Mouse (Mus musculus) midbrain, embryonic 15.5 days (tissue): Measurements from ENCODE around the gene Gtf2a1l. TPM values are rescaled to one million over a fixed set of nuclear protein-coding genes. Genes with fewer than 3 reads are reported as not detected.
A peak's percentile ranks its signal among the peaks of the same experiment; 100 is the strongest.

ENCODE experiments used
- ATAC-seq: fragments of 200-750 bp; cut with Nextera tagmentation; replicated peaks from 2 replicates; pipeline ENCODE4 v1.8.0; 2017; ENCODE audit warnings: moderate TSS enrichment
- H3K27ac ChIP-seq: fragments of 300-500 bp; sonication (generic); 2 replicates; pipeline ENCODE4 v1.5.1; 2015; ENCODE audit warnings: mild to moderate bottlenecking, inconsistent platforms
- H3K27me3 ChIP-seq: fragments of 300-500 bp; sonication (generic); replicated peaks from 2 replicates; pipeline ENCODE4 v1.6.1; 2015; ENCODE audit warnings: inconsistent platforms
- H3K36me3 ChIP-seq: fragments of 300-500 bp; sonication (generic); replicated peaks from 2 replicates; pipeline ENCODE4 v1.6.1; 2015; ENCODE audit warnings: inconsistent platforms
- H3K4me1 ChIP-seq: fragments of 300-500 bp; sonication (generic); 2 replicates; pipeline ENCODE4 v1.6.1; 2015; ENCODE audit warnings: inconsistent platforms
- H3K4me2 ChIP-seq: fragments of 300-500 bp; sonication (generic); 2 replicates; pipeline ENCODE4 v1.6.1; 2015; ENCODE audit warnings: inconsistent platforms, mild to moderate bottlenecking, moderate library complexity
- H3K4me3 ChIP-seq: fragments of 300-500 bp; sonication (generic); 2 replicates; pipeline ENCODE4 v1.5.1; 2015; ENCODE audit warnings: mild to moderate bottlenecking, inconsistent platforms
- H3K9ac ChIP-seq: fragments of 300-500 bp; sonication (generic); 2 replicates; pipeline ENCODE4 v1.6.1; 2015; ENCODE audit warnings: mild to moderate bottlenecking, inconsistent platforms
- H3K9me3 ChIP-seq: fragments of 300-500 bp; sonication (generic); 2 replicates; pipeline ENCODE4 v1.6.1; 2016; ENCODE audit warnings: inconsistent platforms
- WGBS: fragments of 180-500 bp; shearing (Covaris S2); methylation state at CpG from one replicate; pipeline ENCODE4 v1.1.7; 2015; ENCODE audit warnings: mixed read lengths; 5-methylcytosine and 5-hydroxymethylcytosine counted together
- polyA plus RNA-seq: library from polyadenylated mRNA; unstranded; fragments of >200 nt; fragmentation: Nextera tagmentation; extraction: Ambion mirVana; gene quantifications from 2 replicates; pipeline ENCODE4 v1.2.1, GENCODE M21; 2015

The Gtf2a1l gene
- polyA plus RNA-seq, 1 experiment from 2014 or later: 0.10 TPM

DNA sequence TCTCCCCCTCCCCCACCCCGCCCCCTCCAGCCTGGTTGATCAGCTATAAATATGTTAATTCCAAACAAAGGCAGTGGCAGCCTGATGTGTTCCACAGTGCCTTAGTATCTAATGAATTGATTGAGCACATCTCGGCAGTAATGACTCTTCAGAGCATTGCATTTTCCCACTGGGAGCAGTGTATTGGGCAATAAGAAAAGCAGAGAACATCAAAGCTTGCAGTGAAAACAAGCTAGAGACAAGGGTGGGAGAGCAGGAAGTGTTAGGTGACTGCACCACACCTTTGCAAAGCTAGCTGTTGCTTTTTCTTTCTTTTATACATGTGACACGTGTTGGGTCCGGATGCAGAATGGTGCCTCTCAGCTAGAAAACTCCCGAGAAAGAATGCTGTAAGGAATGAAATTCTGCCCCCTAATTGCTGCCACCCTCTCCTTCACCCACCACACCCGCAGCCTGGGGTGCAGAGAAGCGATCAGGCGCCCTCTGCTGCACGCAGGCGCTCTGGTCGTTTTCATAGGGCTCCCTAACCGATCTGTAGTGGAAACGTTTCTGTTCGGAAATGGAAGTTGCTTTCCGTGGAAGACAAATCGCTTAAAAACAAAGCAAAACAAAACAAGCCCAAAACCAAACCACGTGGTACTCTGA lies 84.5 kb downstream of the Gtf2a1l start:
- H3K4me3 ChIP-seq: no peak overlapping the region
- peak overlapping the region; percentile 27 for H3K4me2 ChIP-seq
- no peaks in the 10 kb centered on the region for H3K9me3 ChIP-seq
- no peaks in the 10 kb centered on the region for H3K36me3 ChIP-seq
- no peak overlapping the region for H3K9ac ChIP-seq
- WGBS: 6% methylated on average over 17 of the region's 17 CpGs
- H3K4me1 ChIP-seq: peaks cover 55% of the 10 kb centered on the region
- H3K27me3 ChIP-seq: no peaks in the 10 kb centered on the region; the same call in 1 of the 2 replicates
- peak; percentile 34; the same call in 1 of the 2 replicates for ATAC-seq
- peak overlapping the region; percentile 7; the same call in 1 of the 2 replicates for H3K27ac ChIP-seq

DNA sequence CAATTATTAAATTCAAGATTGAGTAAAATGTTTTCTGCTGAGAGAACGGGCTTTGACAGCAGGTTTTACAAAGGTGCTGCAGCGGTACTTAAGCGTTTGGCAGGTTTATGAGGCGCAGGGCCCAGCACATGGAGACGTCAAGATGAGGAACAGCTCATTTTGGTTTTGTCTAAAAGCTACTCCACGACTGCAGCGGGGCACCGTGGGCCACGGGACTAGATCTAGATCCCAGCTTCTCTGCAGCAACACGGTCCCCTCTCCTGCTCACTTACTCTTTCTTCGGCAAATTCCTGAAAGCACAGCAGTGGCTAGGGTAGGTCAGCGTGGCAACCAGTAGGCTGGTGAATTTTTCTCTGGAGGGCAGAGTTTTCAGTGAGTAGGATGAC lies 85.0 kb downstream of the Gtf2a1l start:
- H3K9me3 ChIP-seq: no peaks in the 10 kb centered on the region
- peak overlapping the region; percentile 27; the same call in 1 of the 2 replicates for H3K4me2 ChIP-seq
- no peak overlapping the region for H3K4me3 ChIP-seq
- H3K27ac ChIP-seq: peak overlapping the region; percentile 7; the same call in 1 of the 2 replicates
- no peaks in the 10 kb centered on the region; the same call in 1 of the 2 replicates for H3K27me3 ChIP-seq
- no peak for ATAC-seq
- peaks cover 60% of the 10 kb centered on the region for H3K4me1 ChIP-seq
- no peaks in the 10 kb centered on the region for H3K36me3 ChIP-seq
- WGBS: 46% methylated on average over 12 of the region's 12 CpGs
- H3K9ac ChIP-seq: no peak overlapping the region

DNA sequence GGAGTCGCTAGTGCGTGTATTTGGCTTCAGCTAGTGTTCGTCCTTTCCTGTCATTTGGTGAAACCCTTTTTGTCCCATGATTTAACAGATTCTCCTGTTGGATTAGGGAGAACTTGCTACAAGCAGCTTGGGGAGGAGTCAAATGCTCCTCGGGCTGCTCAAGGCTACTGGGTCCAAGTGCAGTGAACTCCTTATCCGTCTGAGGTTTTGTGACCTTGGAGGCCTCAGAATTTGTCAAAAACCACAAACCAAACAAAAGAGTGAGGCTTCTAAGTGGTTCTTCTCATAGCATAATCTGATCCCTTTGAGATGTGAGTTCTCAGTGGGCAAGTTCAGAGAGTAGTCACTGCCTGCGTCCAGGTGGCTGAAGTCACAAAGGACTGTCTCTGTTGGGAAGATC lies 87.3 kb downstream of the Gtf2a1l start:
- H3K4me1 ChIP-seq: peaks cover 60% of the 10 kb centered on the region
- no peaks in the 10 kb centered on the region for H3K36me3 ChIP-seq
- H3K27ac ChIP-seq: peak overlapping the region; percentile 84; the same call in 1 of the 2 replicates
- H3K27me3 ChIP-seq: no peaks in the 10 kb centered on the region; the same call in 1 of the 2 replicates
- H3K9me3 ChIP-seq: no peaks in the 10 kb centered on the region
- WGBS: 65% methylated on average over 6 of the region's 6 CpGs
- H3K4me2 ChIP-seq: no peak overlapping the region
- H3K9ac ChIP-seq: no peak overlapping the region
- H3K4me3 ChIP-seq: no peak overlapping the region
- no peak for ATAC-seq

DNA sequence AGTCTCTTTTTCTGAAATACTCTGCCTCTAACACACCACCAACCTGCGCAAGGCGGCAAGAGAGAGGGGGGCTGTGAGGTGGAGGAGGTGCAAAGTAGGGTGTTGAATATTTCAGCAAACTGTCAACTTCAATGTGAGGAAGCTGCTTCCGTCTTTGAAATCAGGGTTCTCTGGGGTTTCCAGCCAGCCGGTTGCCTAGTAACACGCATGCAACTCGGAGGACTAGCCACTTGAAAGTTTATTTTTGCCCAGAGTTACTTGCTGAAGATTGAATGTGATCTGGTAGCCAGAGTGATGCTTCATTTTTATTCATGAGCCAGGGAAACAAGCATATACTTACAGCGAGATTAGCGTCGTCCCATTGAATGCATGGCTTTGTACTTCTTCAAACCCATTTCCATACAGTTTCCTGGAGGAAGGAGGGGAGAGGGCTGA lies 89.6 kb downstream of the Gtf2a1l start:
- Histone ChIP-seq H3K4me3 (no peak overlapping the region), H3K4me1 (peaks cover 65% of the 10 kb centered on the region)
- WGBS: 5% methylated on average over 9 of the region's 9 CpGs

DNA sequence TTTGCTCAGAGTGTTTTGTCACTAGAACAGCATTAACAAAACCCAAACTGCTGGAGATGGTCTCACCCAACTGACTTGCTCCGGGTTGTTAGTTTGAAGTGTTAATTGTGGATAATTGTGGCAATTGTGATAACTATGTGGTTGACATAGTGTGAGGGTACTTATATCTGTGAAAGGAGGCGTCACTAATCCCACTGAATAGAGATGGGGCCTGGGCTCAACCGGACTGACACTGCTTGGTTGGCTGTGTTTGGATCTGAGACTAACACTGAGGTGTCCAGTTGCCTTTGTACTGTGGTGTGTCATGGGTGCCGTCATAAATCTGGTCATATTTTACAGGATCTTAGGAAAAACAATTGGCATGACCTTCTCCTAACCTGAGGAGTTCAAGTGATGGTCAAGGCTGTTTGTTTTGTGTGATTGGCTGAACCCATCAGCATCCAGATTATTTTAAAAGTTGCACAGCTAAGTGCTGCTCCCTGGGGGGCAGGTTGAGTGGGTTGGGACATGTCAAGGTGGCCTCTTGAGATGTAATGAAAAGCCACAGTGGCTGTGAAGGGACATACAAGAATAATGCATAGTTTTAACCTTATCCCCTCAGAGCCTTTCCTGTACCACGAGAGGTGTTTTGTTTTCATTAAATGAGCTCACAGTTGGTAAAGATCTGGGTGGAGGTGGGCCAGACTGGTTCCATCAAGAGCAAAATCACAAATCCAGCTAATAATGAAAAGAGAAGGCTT lies 95.1 kb downstream of the Gtf2a1l start:
- ATAC-seq: peak; percentile 35
- H3K4me1 ChIP-seq: peaks cover 17% of the 10 kb centered on the region
- H3K9me3 ChIP-seq: no peaks in the 10 kb centered on the region
- no peak overlapping the region for H3K27ac ChIP-seq
- WGBS: 19% methylated on average over 5 of the region's 5 CpGs
- no peaks in the 10 kb centered on the region for H3K27me3 ChIP-seq
- H3K36me3 ChIP-seq: no peaks in the 10 kb centered on the region
- no peak overlapping the region for H3K4me3 ChIP-seq
- no peak overlapping the region for H3K9ac ChIP-seq
- no peak overlapping the region for H3K4me2 ChIP-seq

More for the DNA sequence above, 89.6 kb downstream of the Gtf2a1l start:
- peak; percentile 88 for ATAC-seq
- H3K27ac ChIP-seq: peak overlapping the region; percentile 84
- peak overlapping the region; percentile 33 for H3K4me2 ChIP-seq
- no peaks in the 10 kb centered on the region for H3K36me3 ChIP-seq
- H3K9ac ChIP-seq: no peak overlapping the region
- H3K27me3 ChIP-seq: no peaks in the 10 kb centered on the region; the same call in 1 of the 2 replicates
- H3K9me3 ChIP-seq: no peaks in the 10 kb centered on the region

GRCm38 (mm10) chr17:88764136-88764485 lies 95.7 kb downstream of the Gtf2a1l start:
- peaks cover 16% of the 10 kb centered on the region for H3K4me1 ChIP-seq
- H3K4me3 ChIP-seq: no peak overlapping the region
- no peak overlapping the region for H3K27ac ChIP-seq
- peak; percentile 74 for ATAC-seq
- H3K27me3 ChIP-seq: no peaks in the 10 kb centered on the region
- H3K9me3 ChIP-seq: no peaks in the 10 kb centered on the region
- no peak overlapping the region for H3K4me2 ChIP-seq
- no peak overlapping the region for H3K9ac ChIP-seq
- H3K36me3 ChIP-seq: no peaks in the 10 kb centered on the region
- WGBS: 34% methylated on average over 3 of the region's 3 CpGs

Other genes with a start within 250 kb of the Gtf2a1l start
- 8.0 and 8.1 TPM in 2 replicates for gene Foxn2, start 227.9 kb upstream of the Gtf2a1l start, polyA plus RNA-seq
- 38.3 and 38.5 TPM in 2 replicates for gene Ppp1r21, start 138.5 kb upstream of the Gtf2a1l start, polyA plus RNA-seq
- 2.1 and 2.2 TPM in 2 replicates for gene Ston1, start 71.0 kb upstream of the Gtf2a1l start, polyA plus RNA-seq
- gene Lhcgr, start 123.3 kb downstream of the Gtf2a1l start, polyA plus RNA-seq: 0.97 and 1.5 TPM in 2 replicates